Mouse (Mus musculus) liver, postnatal 0 days (tissue): ENCODE data around the gene Tmem26.

Experiments used
- CTCF ChIP-seq: sonication (generic); IDR thresholded peaks from 2 replicates; pipeline ENCODE4 v1.5.1; 2016; ENCODE audit warnings: antibody characterized with exemption, low read depth
- EP300 ChIP-seq: IDR thresholded peaks from 2 replicates; pipeline ENCODE4 v1.6.1; 2016; ENCODE audit warnings: antibody characterized with exemption, low read depth, mild to moderate bottlenecking

DNA sequence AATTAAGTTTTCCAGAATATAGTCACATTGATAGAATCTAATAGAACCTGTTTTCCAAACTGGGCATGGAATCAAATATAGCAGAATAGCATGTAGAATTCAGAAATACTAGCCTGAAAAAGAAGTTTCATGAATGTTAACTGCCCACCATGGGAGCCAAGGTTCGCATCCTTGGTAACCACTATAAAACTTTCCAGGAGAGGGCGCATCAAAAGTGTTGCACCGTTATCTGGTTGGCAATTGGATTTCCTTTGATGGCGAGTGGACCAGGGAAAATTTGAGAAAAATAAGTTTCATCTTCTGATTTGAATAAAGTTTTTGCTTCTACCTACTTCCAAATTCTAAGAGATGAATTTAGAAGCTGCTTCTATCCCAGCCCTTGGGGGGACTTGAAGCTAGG is 44.8 kb upstream of the Tmem26 start:
- TF ChIP-seq EP300 = no peak
- peak; percentile 26 for TF ChIP-seq CTCF
